Mouse (Mus musculus): Measurements from ENCODE around the gene Smcr8. TPM values are rescaled to one million over a fixed set of nuclear protein-coding genes. Genes with fewer than 3 reads are reported as not detected.

Smcr8 gene
- 7.9 and 8.5 TPM in 2 replicates for polyA plus RNA-seq (2014; fragmentation: Nextera tagmentation; extraction: Ambion mirVana)

GRCm38 (mm10) chr11:60776829-60777740 is at the start of gene Smcr8, which contains the start of gene Top3a:
TSS of gene Smcr8 (plus strand) at chr11:60777524.
TSS of gene Top3a (minus strand) at chr11:60777365.
- WGBS: under 1% methylated on average over 62 of the region's 62 CpGs
- peak within 1 kb of the TSS; percentile 68; the same call in 1 of the 2 replicates for H3K27ac ChIP-seq (ENCODE audit: low read depth, low read length)
- DNase-seq (ENCODE audit: low spot score) (peak; percentile 98), ATAC-seq (peak; percentile 99)
- peak within 1 kb of the TSS; percentile 80 for H3K9ac ChIP-seq (ENCODE audit: low read length)
- no peaks in the 10 kb centered on the region for H3K9me3 ChIP-seq (replicated peaks; ENCODE audit: control insufficient read depth, low read length)
- H3K4me2 ChIP-seq (ENCODE audit: low read length): peak within 1 kb of the TSS; percentile 82
- peaks cover 21% of the 10 kb centered on the region; the same call in 1 of the 2 replicates for H3K36me3 ChIP-seq (ENCODE audit: control insufficient read depth, insufficient read depth, low read length)
- no peaks in the 10 kb centered on the region for H3K27me3 ChIP-seq (replicated peaks; ENCODE audit: control insufficient read depth, insufficient read depth, low read length)
- H3K4me3 ChIP-seq (ENCODE audit: low read depth, low read length): peak within 1 kb of the TSS; percentile 87
- H3K4me1 ChIP-seq (ENCODE audit: control insufficient read depth, insufficient read depth, low read length): peaks cover 53% of the 10 kb centered on the region

- WGBS: under 1% methylated on average over 44 of the region's 44 CpGs
- Histone ChIP-seq H3K36me3 (ENCODE audit: control insufficient read depth, insufficient read depth, low read length) (peaks cover 46% of the 10 kb centered on the region), H3K27ac (ENCODE audit: low read depth, low read length) (peak within 1 kb of the TSS; percentile 77), H3K9ac (ENCODE audit: low read length) (peak within 1 kb of the TSS; percentile 87), H3K4me1 (ENCODE audit: control insufficient read depth, insufficient read depth, low read length) (peaks cover 16% of the 10 kb centered on the region), H3K4me3 (ENCODE audit: low read depth, low read length) (peak within 1 kb of the TSS; percentile 65), H3K4me2 (ENCODE audit: low read length) (peak within 1 kb of the TSS; percentile 69), H3K27me3 (replicated peaks; ENCODE audit: control insufficient read depth, insufficient read depth, low read length) (no peaks in the 10 kb centered on the region), H3K9me3 (replicated peaks; ENCODE audit: control insufficient read depth, low read length) (no peaks in the 10 kb centered on the region)
- ATAC-seq (peak; percentile 94), DNase-seq (ENCODE audit: low spot score) (peak; percentile 98)
These were observed 49.0 kb upstream of the Smcr8 start, which contains the start of gene Mief2 for GRCm38 (mm10) chr11:60728260-60728761. TSS of gene Mief2 (plus strand) at chr11:60728398.

- 82% methylated on average over 6 of the region's 6 CpGs for WGBS
- DNase-seq (ENCODE audit: low spot score) (no peak), ATAC-seq (no peak)
- H3K9me3 ChIP-seq (replicated peaks; ENCODE audit: control insufficient read depth, low read length): no peaks in the 10 kb centered on the region
- H3K9ac ChIP-seq (ENCODE audit: low read length): no peak overlapping the region; the same call in 1 of the 2 replicates
- H3K4me2 ChIP-seq (ENCODE audit: low read length): peak overlapping the region; percentile 69
- H3K4me3 ChIP-seq (ENCODE audit: low read depth, low read length): peak overlapping the region; percentile 65
- H3K27ac ChIP-seq (ENCODE audit: low read depth, low read length): no peak overlapping the region
- H3K27me3 ChIP-seq (replicated peaks; ENCODE audit: control insufficient read depth, insufficient read depth, low read length): no peaks in the 10 kb centered on the region
- peaks cover 16% of the 10 kb centered on the region for H3K4me1 ChIP-seq (ENCODE audit: control insufficient read depth, insufficient read depth, low read length)
- H3K36me3 ChIP-seq (ENCODE audit: control insufficient read depth, insufficient read depth, low read length): peaks cover 42% of the 10 kb centered on the region
These were observed 48.1 kb upstream of the Smcr8 start for GRCm38 (mm10) chr11:60729217-60729641.

GRCm38 (mm10) chr11:60730169-60730568 is 47.2 kb upstream of the Smcr8 start:
- ATAC-seq (no peak), DNase-seq (ENCODE audit: low spot score) (no peak)
- no peak overlapping the region for H3K4me2 ChIP-seq (ENCODE audit: low read length)
- no peaks in the 10 kb centered on the region for H3K9me3 ChIP-seq (replicated peaks; ENCODE audit: control insufficient read depth, low read length)
- no peaks in the 10 kb centered on the region for H3K27me3 ChIP-seq (replicated peaks; ENCODE audit: control insufficient read depth, insufficient read depth, low read length)
- peaks cover 16% of the 10 kb centered on the region for H3K4me1 ChIP-seq (ENCODE audit: control insufficient read depth, insufficient read depth, low read length)
- peaks cover 36% of the 10 kb centered on the region for H3K36me3 ChIP-seq (ENCODE audit: control insufficient read depth, insufficient read depth, low read length)
- 90% methylated on average over 9 of the region's 9 CpGs for WGBS
- no peak overlapping the region for H3K4me3 ChIP-seq (ENCODE audit: low read depth, low read length)
- H3K27ac ChIP-seq (ENCODE audit: low read depth, low read length): no peak overlapping the region
- H3K9ac ChIP-seq (ENCODE audit: low read length): no peak overlapping the region

DNA sequence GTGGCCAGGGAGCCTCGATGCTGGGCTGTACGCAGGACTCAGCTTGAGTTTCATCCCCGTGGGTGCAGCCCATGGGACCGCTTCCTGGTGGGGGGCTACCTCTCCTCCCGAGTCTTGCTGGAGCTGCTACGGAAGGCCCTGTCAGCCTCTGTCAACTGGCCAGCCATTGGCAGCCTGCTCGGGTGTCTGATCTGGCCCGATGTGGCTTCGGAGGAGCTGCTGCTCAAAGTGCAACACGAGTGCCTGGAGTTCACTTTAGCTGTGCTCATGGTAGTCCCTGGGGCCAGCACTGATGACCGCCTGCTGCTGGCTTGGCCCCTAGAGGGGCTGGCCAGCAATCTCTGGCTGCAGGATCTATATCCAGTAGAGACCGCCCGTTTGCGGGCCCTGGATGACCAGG is 46.1 kb upstream of the Smcr8 start:
- 91% methylated on average over 13 of the region's 14 CpGs for WGBS
- Histone ChIP-seq H3K4me1 (ENCODE audit: control insufficient read depth, insufficient read depth, low read length) (peaks cover 12% of the 10 kb centered on the region), H3K27ac (ENCODE audit: low read depth, low read length) (no peak overlapping the region), H3K4me3 (ENCODE audit: low read depth, low read length) (no peak overlapping the region), H3K9ac (ENCODE audit: low read length) (no peak overlapping the region), H3K4me2 (ENCODE audit: low read length) (no peak overlapping the region), H3K9me3 (replicated peaks; ENCODE audit: control insufficient read depth, low read length) (no peaks in the 10 kb centered on the region), H3K36me3 (ENCODE audit: control insufficient read depth, insufficient read depth, low read length) (peaks cover 36% of the 10 kb centered on the region), H3K27me3 (replicated peaks; ENCODE audit: control insufficient read depth, insufficient read depth, low read length) (no peaks in the 10 kb centered on the region)
- ATAC-seq (no peak), DNase-seq (ENCODE audit: low spot score) (no peak)

GRCm38 (mm10) chr11:60734206-60734605 is 43.1 kb upstream of the Smcr8 start:
- no peaks in the 10 kb centered on the region for H3K9me3 ChIP-seq (replicated peaks; ENCODE audit: control insufficient read depth, low read length)
- peaks cover 41% of the 10 kb centered on the region for H3K36me3 ChIP-seq (ENCODE audit: control insufficient read depth, insufficient read depth, low read length)
- ATAC-seq: no peak
- no peak overlapping the region for H3K4me3 ChIP-seq (ENCODE audit: low read depth, low read length)
- no peaks in the 10 kb centered on the region for H3K4me1 ChIP-seq (ENCODE audit: control insufficient read depth, insufficient read depth, low read length)
- WGBS: 91% methylated on average over 2 of the region's 2 CpGs
- no peaks in the 10 kb centered on the region for H3K27me3 ChIP-seq (replicated peaks; ENCODE audit: control insufficient read depth, insufficient read depth, low read length)
- no peak overlapping the region for H3K27ac ChIP-seq (ENCODE audit: low read depth, low read length)
- H3K4me2 ChIP-seq (ENCODE audit: low read length): no peak overlapping the region
- no peak for DNase-seq (ENCODE audit: low spot score)
- H3K9ac ChIP-seq (ENCODE audit: low read length): no peak overlapping the region

DNA sequence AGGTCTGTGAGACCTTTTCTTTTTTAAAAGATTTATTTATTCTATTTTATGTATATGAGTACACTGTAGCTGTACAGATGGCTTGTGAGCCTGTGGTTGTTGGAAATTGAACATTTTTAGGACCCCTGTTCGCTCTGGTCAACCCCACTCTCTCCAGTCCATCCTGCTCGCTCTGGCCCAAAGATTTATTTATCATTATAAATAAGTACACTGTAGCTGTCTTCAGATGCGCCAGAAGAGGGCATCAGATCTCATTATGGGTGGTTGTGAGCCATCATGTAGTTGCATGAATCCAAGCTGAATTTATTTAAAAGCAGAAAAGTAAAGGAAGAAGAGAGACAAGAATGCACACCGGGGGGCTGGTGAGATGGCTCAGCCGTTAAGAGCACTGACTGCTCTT is 42.1 kb upstream of the Smcr8 start:
- Histone ChIP-seq H3K4me2 (ENCODE audit: low read length) (no peak overlapping the region), H3K27ac (ENCODE audit: low read depth, low read length) (no peak overlapping the region), H3K9me3 (replicated peaks; ENCODE audit: control insufficient read depth, low read length) (no peaks in the 10 kb centered on the region), H3K9ac (ENCODE audit: low read length) (no peak overlapping the region), H3K4me3 (ENCODE audit: low read depth, low read length) (no peak overlapping the region), H3K27me3 (replicated peaks; ENCODE audit: control insufficient read depth, insufficient read depth, low read length) (no peaks in the 10 kb centered on the region), H3K36me3 (ENCODE audit: control insufficient read depth, insufficient read depth, low read length) (peaks cover 50% of the 10 kb centered on the region), H3K4me1 (ENCODE audit: control insufficient read depth, insufficient read depth, low read length) (no peaks in the 10 kb centered on the region)
- DNase-seq (ENCODE audit: low spot score) (no peak), ATAC-seq (no peak)
- WGBS: 75% methylated on average over 5 of the region's 5 CpGs

- 79% methylated on average over 3 of the region's 3 CpGs for WGBS
- ATAC-seq (no peak), DNase-seq (ENCODE audit: low spot score) (no peak)
- Histone ChIP-seq H3K4me3 (ENCODE audit: low read depth, low read length) (no peak overlapping the region), H3K27ac (ENCODE audit: low read depth, low read length) (no peak overlapping the region), H3K4me2 (ENCODE audit: low read length) (no peak overlapping the region), H3K36me3 (ENCODE audit: control insufficient read depth, insufficient read depth, low read length) (peaks cover 49% of the 10 kb centered on the region), H3K9me3 (replicated peaks; ENCODE audit: control insufficient read depth, low read length) (no peaks in the 10 kb centered on the region), H3K4me1 (ENCODE audit: control insufficient read depth, insufficient read depth, low read length) (no peaks in the 10 kb centered on the region), H3K9ac (ENCODE audit: low read length) (no peak overlapping the region), H3K27me3 (replicated peaks; ENCODE audit: control insufficient read depth, insufficient read depth, low read length) (no peaks in the 10 kb centered on the region)
These were observed 40.8 kb upstream of the Smcr8 start for GRCm38 (mm10) chr11:60736491-60736890.

- no peak for DNase-seq (ENCODE audit: low spot score)
These were observed 39.9 kb upstream of the Smcr8 start for GRCm38 (mm10) chr11:60737450-60737849.

More at GRCm38 (mm10) chr11:60737450-60737849, 39.9 kb upstream of the Smcr8 start:
- no peak for ATAC-seq
- Histone ChIP-seq H3K4me3 (ENCODE audit: low read depth, low read length) (no peak overlapping the region), H3K27me3 (replicated peaks; ENCODE audit: control insufficient read depth, insufficient read depth, low read length) (no peaks in the 10 kb centered on the region), H3K36me3 (ENCODE audit: control insufficient read depth, insufficient read depth, low read length) (peaks cover 49% of the 10 kb centered on the region), H3K4me2 (ENCODE audit: low read length) (no peak overlapping the region), H3K27ac (ENCODE audit: low read depth, low read length) (no peak overlapping the region), H3K9ac (ENCODE audit: low read length) (no peak overlapping the region), H3K4me1 (ENCODE audit: control insufficient read depth, insufficient read depth, low read length) (no peaks in the 10 kb centered on the region), H3K9me3 (replicated peaks; ENCODE audit: control insufficient read depth, low read length) (no peaks in the 10 kb centered on the region)
